Mouse (Mus musculus) limb, embryonic 14.5 days (tissue): Measurements from ENCODE around the gene Cxcr6. TPM values are rescaled to one million over a fixed set of nuclear protein-coding genes. Genes with fewer than 3 reads are reported as not detected.

Experiments used
- ATAC-seq: fragments of 200-750 bp; cut with Nextera tagmentation; 2 replicates; pipeline ENCODE4 v1.8.0; 2017; ENCODE audit warnings: low read depth, moderate number of reproducible peaks, moderate TSS enrichment; ENCODE audit not compliant: low FRiP score
- DNase-seq: peaks from one replicate; pipeline ENCODE4 v3.0.0-alpha.2; 2015; ENCODE audit warnings: low spot score
- H3K27ac ChIP-seq: fragments of 300-500 bp; sonication (generic); replicated peaks from 2 replicates; pipeline ENCODE4 v1.5.1; 2014; ENCODE audit warnings: low read depth, mild to moderate bottlenecking, low read length, moderate library complexity, mixed read lengths
- H3K27me3 ChIP-seq: fragments of 300-500 bp; sonication (generic); 2 replicates; pipeline ENCODE4 v1.6.1; 2014; ENCODE audit warnings: low read length, mixed read lengths; ENCODE audit not compliant: control insufficient read depth, insufficient read depth
- H3K36me3 ChIP-seq: fragments of 300-500 bp; sonication (generic); 2 replicates; pipeline ENCODE4 v1.6.1; 2014; ENCODE audit warnings: mild to moderate bottlenecking, low read length, moderate library complexity, mixed read lengths; ENCODE audit not compliant: control insufficient read depth, insufficient read depth
- H3K4me1 ChIP-seq: fragments of 300-500 bp; sonication (generic); 2 replicates; pipeline ENCODE4 v1.6.1; 2014; ENCODE audit warnings: antibody characterized with exemption, low read length, mixed read lengths; ENCODE audit not compliant: control insufficient read depth, insufficient read depth
- H3K4me2 ChIP-seq: fragments of 300-500 bp; sonication (generic); replicated peaks from 2 replicates; pipeline ENCODE4 v1.6.1; 2014; ENCODE audit warnings: low read depth, mild to moderate bottlenecking, low read length, moderate library complexity; ENCODE audit not compliant: severe bottlenecking
- H3K4me3 ChIP-seq: fragments of 300-500 bp; sonication (generic); replicated peaks from 2 replicates; pipeline ENCODE4 v1.5.1; 2014; ENCODE audit warnings: low read length
- H3K9ac ChIP-seq: fragments of 300-500 bp; sonication (generic); 2 replicates; pipeline ENCODE4 v1.6.1; 2014; ENCODE audit warnings: mild to moderate bottlenecking, low read depth, low read length, moderate library complexity; ENCODE audit not compliant: severe bottlenecking
- H3K9me3 ChIP-seq: fragments of 300-500 bp; sonication (generic); 2 replicates; pipeline ENCODE4 v1.6.1; 2016; ENCODE audit warnings: low read length; ENCODE audit not compliant: control insufficient read depth
- POLR2A ChIP-seq: fragments of 200-500 bp; IDR thresholded peaks from 2 replicates; pipeline ENCODE4 v1.8.0; 2012; ENCODE audit warnings: inconsistent platforms, mild to moderate bottlenecking, moderate library complexity, borderline replicate concordance; ENCODE audit not compliant: insufficient read depth, insufficient read length; ENCODE audit errors: extremely low read depth
- WGBS: fragments of 180-500 bp; shearing (Covaris S2); extraction: QIAGEN DNeasy Blood & Tissue Kit; methylation state at CpG from one replicate; pipeline ENCODE4 v1.1.7; 2014; 5-methylcytosine and 5-hydroxymethylcytosine counted together
- polyA plus RNA-seq, 2 experiments: library from polyadenylated mRNA; depleted of rRNA in 1 of 2; stranded (reverse) in 1 of 2; unstranded in 1 of 2; fragments of >200 nt; fragmentation: Nextera tagmentation in 1 of 2; extraction: Ambion mirVana in 1 of 2; gene quantifications; 2 replicates each; pipeline versions ENCODE4 v1.2.1 to v1.2.3; 2012 to 2014

Gene Cxcr6
- polyA plus RNA-seq, 2 experiments: 0.09 to 0.44 TPM

GRCm38 (mm10) chr9:123815996-123816395 is 9.7 kb downstream of the Cxcr6 start:
- TF ChIP-seq POLR2A: no peak
- H3K9ac ChIP-seq: no peak overlapping the region
- H3K27ac ChIP-seq: no peak overlapping the region
- H3K4me1 ChIP-seq: no peaks in the 10 kb centered on the region
- no peak overlapping the region for H3K4me2 ChIP-seq
- DNase-seq (no peak), ATAC-seq (no peak)
- H3K9me3 ChIP-seq: no peaks in the 10 kb centered on the region
- 83% methylated on average over 1 of the region's 1 CpGs for WGBS
- no peak overlapping the region for H3K4me3 ChIP-seq
- no peaks in the 10 kb centered on the region for H3K27me3 ChIP-seq
- peaks cover 52% of the 10 kb centered on the region for H3K36me3 ChIP-seq

DNA sequence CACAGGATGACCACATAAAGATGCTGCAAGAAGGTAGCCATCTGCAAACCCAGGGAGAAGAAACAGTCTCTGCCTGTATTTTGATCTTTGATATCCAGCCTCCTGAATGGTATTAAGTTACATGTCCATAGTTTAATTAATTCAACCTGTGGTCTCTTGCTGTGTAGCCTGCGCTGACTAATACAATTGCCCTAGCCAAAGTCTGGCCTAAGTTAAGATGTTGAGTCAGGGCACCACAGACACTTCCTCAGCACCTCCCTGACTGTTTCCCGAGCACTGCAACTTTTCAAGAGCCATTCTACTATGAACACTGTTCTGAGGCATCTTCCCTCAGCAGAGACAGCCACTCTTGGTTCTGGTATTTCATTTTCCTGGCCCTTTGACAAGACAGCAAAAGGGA is 12.3 kb downstream of the Cxcr6 start:
- Histone ChIP-seq H3K27me3 (no peaks in the 10 kb centered on the region), H3K9me3 (no peaks in the 10 kb centered on the region), H3K4me1 (no peaks in the 10 kb centered on the region), H3K9ac (no peak overlapping the region), H3K4me3 (no peak overlapping the region), H3K27ac (no peak overlapping the region), H3K4me2 (no peak overlapping the region), H3K36me3 (peaks cover 69% of the 10 kb centered on the region)
- DNase-seq (no peak), ATAC-seq (no peak)
- 45% methylated on average over 2 of the region's 2 CpGs for WGBS
- TF ChIP-seq POLR2A: no peak

DNA sequence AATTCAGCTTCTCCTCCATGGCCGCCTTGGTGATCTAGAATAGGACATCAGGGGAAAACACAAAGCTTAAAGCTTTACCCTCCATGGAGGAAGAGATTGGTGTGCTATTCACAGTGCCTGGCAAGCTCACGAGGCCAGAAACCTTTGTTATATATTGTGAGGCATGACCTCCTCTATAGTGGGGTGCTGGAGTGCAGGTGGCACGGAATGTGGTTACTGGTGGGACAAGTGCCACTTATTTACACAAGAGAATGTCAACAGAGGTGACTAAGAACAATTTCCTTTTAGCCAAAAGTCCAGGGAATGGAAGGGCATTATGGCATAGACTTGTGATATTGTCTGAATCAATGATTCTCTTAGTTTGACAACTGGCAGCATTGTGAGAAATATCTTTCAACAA is 20.4 kb downstream of the Cxcr6 start:
- WGBS: 89% methylated on average over 3 of the region's 3 CpGs
- H3K9ac ChIP-seq: no peak overlapping the region
- no peak overlapping the region for H3K4me2 ChIP-seq
- no peak for ATAC-seq
- H3K9me3 ChIP-seq: no peaks in the 10 kb centered on the region
- H3K4me3 ChIP-seq: no peak overlapping the region
- H3K27ac ChIP-seq: no peak overlapping the region
- no peak for DNase-seq
- peaks cover 91% of the 10 kb centered on the region for H3K36me3 ChIP-seq
- no peaks in the 10 kb centered on the region for H3K4me1 ChIP-seq
- no peak for TF ChIP-seq POLR2A
- H3K27me3 ChIP-seq: no peaks in the 10 kb centered on the region

DNA sequence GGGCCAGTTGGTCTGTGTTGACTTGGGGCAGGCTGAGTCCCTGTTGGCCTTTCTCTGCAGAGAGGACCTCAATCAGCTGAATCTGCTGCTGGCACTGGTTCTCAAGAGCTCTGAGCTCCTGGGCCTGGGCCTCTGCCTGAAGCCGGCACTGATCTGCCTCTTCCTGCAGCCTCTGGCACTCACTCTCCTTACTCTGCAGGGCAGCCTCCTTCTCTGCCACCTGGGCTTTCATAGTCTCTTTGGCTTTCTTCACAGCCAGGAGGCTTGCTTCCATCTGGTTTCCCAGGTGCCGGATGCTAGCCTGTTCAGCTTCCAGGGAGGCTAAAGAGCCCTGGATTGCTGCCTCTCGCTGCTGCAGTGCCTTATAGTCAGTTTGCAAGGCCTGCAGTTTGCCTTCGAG is 22.6 kb downstream of the Cxcr6 start:
- Histone ChIP-seq H3K4me2 (no peak overlapping the region), H3K4me3 (no peak overlapping the region), H3K27ac (no peak overlapping the region), H3K4me1 (no peaks in the 10 kb centered on the region), H3K9ac (no peak overlapping the region), H3K9me3 (no peaks in the 10 kb centered on the region), H3K36me3 (peaks cover 81% of the 10 kb centered on the region), H3K27me3 (no peaks in the 10 kb centered on the region)
- no peak for ATAC-seq
- TF ChIP-seq POLR2A: no peak
- no peak for DNase-seq
- 88% methylated on average over 4 of the region's 4 CpGs for WGBS

GRCm38 (mm10) chr9:123835851-123836250 is 29.6 kb downstream of the Cxcr6 start:
- Histone ChIP-seq H3K9me3 (no peaks in the 10 kb centered on the region), H3K27me3 (no peaks in the 10 kb centered on the region), H3K9ac (no peak overlapping the region), H3K4me1 (no peaks in the 10 kb centered on the region), H3K36me3 (peaks cover 59% of the 10 kb centered on the region), H3K4me2 (no peak overlapping the region), H3K4me3 (no peak overlapping the region), H3K27ac (no peak overlapping the region)
- ATAC-seq (no peak), DNase-seq (no peak)
- TF ChIP-seq POLR2A: no peak
- WGBS: 85% methylated on average over 3 of the region's 3 CpGs

DNA sequence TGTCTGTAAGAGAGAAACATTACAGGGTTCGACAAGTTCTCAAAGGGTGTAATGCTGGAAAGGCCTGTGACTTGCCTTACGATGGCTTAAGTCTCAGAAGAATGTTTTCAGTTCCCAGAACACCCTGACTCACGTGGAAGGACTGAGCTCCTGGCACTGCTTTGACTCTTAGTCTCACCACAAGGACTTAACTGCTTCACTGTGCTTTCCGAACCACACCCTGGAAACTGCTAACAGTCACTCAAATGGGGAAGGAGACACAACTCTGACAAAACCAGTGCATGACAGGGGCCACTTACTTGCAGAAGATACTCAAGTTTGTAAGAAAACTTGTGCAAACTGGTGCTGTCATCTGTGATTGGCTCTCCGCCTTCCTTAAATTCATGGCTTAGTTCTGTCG is 34.0 kb downstream of the Cxcr6 start:
- WGBS: 87% methylated on average over 6 of the region's 6 CpGs
- no peak overlapping the region for H3K9ac ChIP-seq
- peaks cover 48% of the 10 kb centered on the region for H3K36me3 ChIP-seq
- H3K9me3 ChIP-seq: no peaks in the 10 kb centered on the region
- no peaks in the 10 kb centered on the region for H3K27me3 ChIP-seq
- ATAC-seq (no peak), DNase-seq (no peak)
- H3K27ac ChIP-seq: no peak overlapping the region
- no peak overlapping the region for H3K4me3 ChIP-seq
- H3K4me2 ChIP-seq: no peak overlapping the region
- no peaks in the 10 kb centered on the region for H3K4me1 ChIP-seq
- TF ChIP-seq POLR2A: no peak
